Mouse (Mus musculus): ENCODE measurements around the gene Stk24. TPM values are rescaled to one million over a fixed set of nuclear protein-coding genes. Genes with fewer than 3 reads are reported as not detected.

Stk24 gene
- polyA plus RNA-seq, 1 experiment from 2014 or later = 48.9 TPM

DNA sequence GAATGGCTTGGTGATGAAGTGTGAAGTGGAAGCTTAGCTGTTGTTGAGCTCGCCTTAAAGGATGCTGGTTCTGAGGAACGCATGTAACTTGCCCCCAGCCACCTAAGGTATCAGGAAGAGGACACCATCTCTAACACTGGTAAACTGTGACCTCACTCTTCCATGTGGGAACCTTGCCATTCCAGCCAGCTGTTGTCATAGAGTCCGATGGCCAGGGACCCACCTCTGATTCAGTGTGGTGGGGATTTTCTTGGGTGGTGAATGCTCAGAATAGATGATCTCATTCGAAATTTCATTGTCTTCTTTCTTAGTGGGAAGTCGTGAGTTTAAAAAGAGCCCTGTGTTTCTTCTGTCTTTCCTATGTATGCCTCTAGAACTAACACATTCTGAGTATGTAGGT lies 128.7 kb downstream of the Stk24 start:
- Histone ChIP-seq H3K9ac (ENCODE audit: low read length) (no peak overlapping the region), H3K36me3 (ENCODE audit: control insufficient read depth, insufficient read depth, low read length) (peaks cover 30% of the 10 kb centered on the region; the same call in 1 of the 2 replicates), H3K4me3 (ENCODE audit: control insufficient read depth in 1 of 2, insufficient read depth in 1 of 2, low read depth in 1 of 2, low read length in 2 of 2) (no peak overlapping the region), H3K4me2 (ENCODE audit: low read length) (no peak overlapping the region), H3K27me3 (ENCODE audit: control insufficient read depth, insufficient read depth, low read length) (no peaks in the 10 kb centered on the region), H3K27ac (replicated peaks in 1 of 2; ENCODE audit: control insufficient read depth in 1 of 2, insufficient read depth in 1 of 2, low read depth in 2 of 2, low read length in 2 of 2) (no peak overlapping the region), H3K4me1 (ENCODE audit: control insufficient read depth in 2 of 2, insufficient read depth in 2 of 2, low read length in 2 of 2) (peaks cover 15 to 31% of the 10 kb centered on the region in 2 experiments), H3K9me3 (ENCODE audit: control insufficient read depth, low read length) (no peaks in the 10 kb centered on the region)
- WGBS = 60% methylated on average over 5 of the region's 5 CpGs
- ATAC-seq (ENCODE audit: insufficient number of reproducible peaks, insufficient read depth, low FRiP score, low read depth) = no peak

DNA sequence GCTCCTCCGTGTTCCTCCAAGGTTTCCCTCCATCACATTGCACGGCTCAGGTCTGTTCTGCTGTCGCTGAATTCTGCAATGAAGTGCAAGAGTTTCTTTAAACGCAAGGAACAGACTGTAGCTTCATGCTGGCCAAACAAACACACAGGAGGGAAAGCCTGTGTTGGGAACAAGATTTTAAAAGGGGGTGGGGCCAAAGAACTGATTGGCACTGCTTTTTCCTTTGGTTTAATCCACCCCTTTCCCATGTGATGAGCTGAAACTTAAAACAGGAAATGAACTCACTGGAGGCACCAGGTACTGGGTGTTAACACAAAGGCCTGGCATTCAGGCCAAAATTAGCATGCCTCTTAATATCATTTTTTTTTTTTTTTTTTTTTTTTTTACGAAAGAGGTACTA lies 131.5 kb downstream of the Stk24 start:
- H3K9me3 ChIP-seq (ENCODE audit: control insufficient read depth, low read length) = no peaks in the 10 kb centered on the region
- H3K36me3 ChIP-seq (ENCODE audit: control insufficient read depth, insufficient read depth, low read length) = peaks cover 37% of the 10 kb centered on the region
- no peak overlapping the region for H3K4me3 ChIP-seq (ENCODE audit: control insufficient read depth in 1 of 2, insufficient read depth in 1 of 2, low read depth in 1 of 2, low read length in 2 of 2)
- H3K27ac ChIP-seq (replicated peaks in 1 of 2; ENCODE audit: control insufficient read depth in 1 of 2, insufficient read depth in 1 of 2, low read depth in 2 of 2, low read length in 2 of 2) = 0 out of 4 replicates have a peak overlapping the region, but pooled peaks of 1 of the 2 experiments have one; percentile 10
- WGBS = 80% methylated on average over 5 of the region's 5 CpGs
- no peak overlapping the region for H3K4me2 ChIP-seq (ENCODE audit: low read length)
- H3K27me3 ChIP-seq (ENCODE audit: control insufficient read depth, insufficient read depth, low read length) = no peaks in the 10 kb centered on the region
- H3K4me1 ChIP-seq (ENCODE audit: control insufficient read depth in 2 of 2, insufficient read depth in 2 of 2, low read length in 2 of 2) = peaks cover 18 to 33% of the 10 kb centered on the region in 2 experiments
- no peak overlapping the region for H3K9ac ChIP-seq (ENCODE audit: low read length)
- no peak for ATAC-seq (ENCODE audit: insufficient number of reproducible peaks, insufficient read depth, low FRiP score, low read depth)

DNA sequence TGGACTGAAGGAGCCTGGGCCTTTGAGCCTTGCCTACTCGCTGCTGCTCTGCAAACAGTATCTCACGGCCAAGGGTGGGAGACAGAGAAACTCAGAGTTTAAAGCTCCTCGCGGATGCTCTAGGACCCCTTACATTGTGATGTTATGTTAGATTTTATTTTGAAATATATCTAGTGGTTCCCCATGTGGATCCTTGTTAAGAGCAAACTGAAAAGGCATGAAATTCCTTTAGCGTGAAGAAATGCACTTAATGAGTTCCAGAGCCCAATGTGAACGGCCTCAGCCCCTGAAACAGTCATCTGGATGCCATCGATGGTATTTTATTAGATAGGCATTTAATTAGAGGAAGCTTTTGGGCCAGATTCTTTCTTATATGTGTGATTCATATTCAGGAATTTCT lies 132.5 kb downstream of the Stk24 start:
- ATAC-seq (ENCODE audit: insufficient number of reproducible peaks, insufficient read depth, low FRiP score, low read depth) = no peak
- Histone ChIP-seq H3K4me2 (ENCODE audit: low read length) (no peak overlapping the region), H3K4me1 (ENCODE audit: control insufficient read depth in 2 of 2, insufficient read depth in 2 of 2, low read length in 2 of 2) (peaks cover 17 to 31% of the 10 kb centered on the region in 2 experiments), H3K36me3 (ENCODE audit: control insufficient read depth, insufficient read depth, low read length) (peaks cover 44% of the 10 kb centered on the region), H3K9ac (ENCODE audit: low read length) (0 out of 2 replicates have a peak overlapping the region, but pooled peaks have one; percentile 3), H3K27me3 (ENCODE audit: control insufficient read depth, insufficient read depth, low read length) (no peaks in the 10 kb centered on the region), H3K4me3 (ENCODE audit: control insufficient read depth in 1 of 2, insufficient read depth in 1 of 2, low read depth in 1 of 2, low read length in 2 of 2) (no peak overlapping the region), H3K27ac (replicated peaks in 1 of 2; ENCODE audit: control insufficient read depth in 1 of 2, insufficient read depth in 1 of 2, low read depth in 2 of 2, low read length in 2 of 2) (peak overlapping the region; percentile 29 to 56; a peak in 3 of 4 replicates), H3K9me3 (ENCODE audit: control insufficient read depth, low read length) (no peaks in the 10 kb centered on the region)
- WGBS = 57% methylated on average over 7 of the region's 7 CpGs

DNA sequence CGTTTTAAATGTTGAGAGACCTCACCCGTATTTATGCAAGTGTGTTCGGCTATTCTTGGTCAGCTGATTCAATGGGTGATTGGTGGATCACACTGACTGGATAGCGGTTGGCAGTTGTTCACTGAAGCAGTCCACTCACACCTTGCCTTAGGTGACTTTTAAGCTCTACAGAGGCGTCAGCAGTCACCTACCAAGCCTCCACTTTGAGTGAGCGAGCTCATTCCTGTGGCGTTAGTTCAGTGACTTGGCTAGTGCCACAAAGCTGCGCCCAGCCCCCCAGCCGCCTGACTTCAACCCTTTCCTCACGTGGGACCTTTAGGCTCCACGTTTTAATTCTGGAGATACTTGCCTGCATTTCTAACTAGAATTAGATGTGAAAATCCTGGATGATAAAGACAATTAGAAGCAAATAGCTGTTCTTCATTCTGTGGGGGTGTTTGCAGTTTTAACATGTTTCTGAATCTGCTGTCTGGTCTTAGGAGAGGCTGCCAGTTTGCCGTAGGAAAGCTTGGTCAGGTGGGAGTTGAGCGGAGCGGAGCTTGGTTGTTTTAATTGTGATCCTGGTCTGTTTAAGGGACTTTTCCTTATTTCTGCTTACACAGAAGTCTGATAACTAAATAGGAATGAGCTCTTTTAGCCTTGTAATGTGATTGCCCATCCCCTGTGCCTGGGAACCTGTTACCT lies 133.6 kb downstream of the Stk24 start:
- Histone ChIP-seq H3K9me3 (ENCODE audit: control insufficient read depth, low read length) (no peaks in the 10 kb centered on the region), H3K4me1 (ENCODE audit: control insufficient read depth in 2 of 2, insufficient read depth in 2 of 2, low read length in 2 of 2) (peaks cover 17 to 31% of the 10 kb centered on the region in 2 experiments), H3K27me3 (ENCODE audit: control insufficient read depth, insufficient read depth, low read length) (no peaks in the 10 kb centered on the region), H3K9ac (ENCODE audit: low read length) (no peak overlapping the region), H3K36me3 (ENCODE audit: control insufficient read depth, insufficient read depth, low read length) (peaks cover 51% of the 10 kb centered on the region), H3K27ac (replicated peaks in 1 of 2; ENCODE audit: control insufficient read depth in 1 of 2, insufficient read depth in 1 of 2, low read depth in 2 of 2, low read length in 2 of 2) (peak overlapping the region; percentile 56 to 64), H3K4me3 (ENCODE audit: control insufficient read depth in 1 of 2, insufficient read depth in 1 of 2, low read depth in 1 of 2, low read length in 2 of 2) (no peak overlapping the region), H3K4me2 (ENCODE audit: low read length) (no peak overlapping the region)
- 44% methylated on average over 14 of the region's 14 CpGs for WGBS
- no peak for ATAC-seq (ENCODE audit: insufficient number of reproducible peaks, insufficient read depth, low FRiP score, low read depth)

DNA sequence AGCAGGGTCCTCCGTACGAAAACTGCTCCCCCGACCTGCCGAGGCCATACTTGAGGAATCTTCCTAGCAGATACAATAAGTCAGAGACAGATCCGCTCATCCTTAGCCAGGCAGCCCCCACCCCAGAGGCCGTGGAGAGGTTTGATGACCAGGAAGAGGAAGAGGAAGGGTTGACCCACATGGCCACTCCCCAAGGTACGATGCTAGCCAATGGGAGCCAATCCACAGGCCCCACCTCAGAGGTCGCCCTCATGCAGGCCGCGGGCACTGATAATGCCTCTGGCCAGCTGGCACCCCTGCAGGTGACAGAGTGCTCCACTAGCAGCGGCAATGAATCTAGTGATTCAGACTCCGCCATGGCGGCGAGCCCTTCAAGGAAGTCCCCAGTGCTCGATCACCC lies 135.7 kb downstream of the Stk24 start:
- Histone ChIP-seq H3K4me3 (ENCODE audit: control insufficient read depth in 1 of 2, insufficient read depth in 1 of 2, low read depth in 1 of 2, low read length in 2 of 2) (no peak overlapping the region), H3K9ac (ENCODE audit: low read length) (no peak overlapping the region), H3K36me3 (ENCODE audit: control insufficient read depth, insufficient read depth, low read length) (peaks cover 60% of the 10 kb centered on the region), H3K4me2 (ENCODE audit: low read length) (no peak overlapping the region), H3K27me3 (ENCODE audit: control insufficient read depth, insufficient read depth, low read length) (no peaks in the 10 kb centered on the region), H3K27ac (replicated peaks in 1 of 2; ENCODE audit: control insufficient read depth in 1 of 2, insufficient read depth in 1 of 2, low read depth in 2 of 2, low read length in 2 of 2) (no peak overlapping the region), H3K4me1 (ENCODE audit: control insufficient read depth in 2 of 2, insufficient read depth in 2 of 2, low read length in 2 of 2) (peaks cover 17 to 31% of the 10 kb centered on the region in 2 experiments), H3K9me3 (ENCODE audit: control insufficient read depth, low read length) (no peaks in the 10 kb centered on the region)
- WGBS = 95% methylated on average over 15 of the region's 15 CpGs
- no peak for ATAC-seq (ENCODE audit: insufficient number of reproducible peaks, insufficient read depth, low FRiP score, low read depth)

DNA sequence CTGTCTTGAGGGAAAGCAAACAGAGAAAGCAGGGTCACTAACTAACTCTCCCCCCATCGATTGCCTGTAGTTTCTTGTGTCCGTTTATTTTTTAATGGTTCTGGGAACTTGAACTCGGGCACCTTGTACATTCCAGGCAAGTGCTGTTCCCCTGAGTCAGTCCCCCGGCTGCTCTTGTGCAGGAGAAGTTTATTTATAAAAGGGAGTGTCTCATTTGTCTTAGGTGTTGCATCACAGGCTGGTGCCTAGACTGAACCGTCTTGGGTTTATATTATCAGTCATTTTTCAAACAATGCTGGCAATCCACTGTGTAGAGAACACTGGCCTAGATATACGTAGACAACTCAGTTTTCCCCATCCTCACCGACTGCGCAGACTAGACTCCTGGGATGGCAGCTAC lies 140.4 kb downstream of the Stk24 start:
- no peak overlapping the region for H3K9ac ChIP-seq (ENCODE audit: low read length)
- H3K4me2 ChIP-seq (ENCODE audit: low read length) = no peak overlapping the region
- peaks cover 94% of the 10 kb centered on the region for H3K36me3 ChIP-seq (ENCODE audit: control insufficient read depth, insufficient read depth, low read length)
- H3K27me3 ChIP-seq (ENCODE audit: control insufficient read depth, insufficient read depth, low read length) = no peaks in the 10 kb centered on the region
- H3K4me3 ChIP-seq (ENCODE audit: control insufficient read depth in 1 of 2, insufficient read depth in 1 of 2, low read depth in 1 of 2, low read length in 2 of 2) = no peak overlapping the region
- H3K9me3 ChIP-seq (ENCODE audit: control insufficient read depth, low read length) = no peaks in the 10 kb centered on the region
- no peaks in the 10 kb centered on the region for H3K4me1 ChIP-seq (ENCODE audit: control insufficient read depth in 2 of 2, insufficient read depth in 2 of 2, low read length in 2 of 2)
- WGBS = 80% methylated on average over 8 of the region's 8 CpGs
- ATAC-seq (ENCODE audit: insufficient number of reproducible peaks, insufficient read depth, low FRiP score, low read depth) = no peak
- H3K27ac ChIP-seq (replicated peaks in 1 of 2; ENCODE audit: control insufficient read depth in 1 of 2, insufficient read depth in 1 of 2, low read depth in 2 of 2, low read length in 2 of 2) = no peak overlapping the region

DNA sequence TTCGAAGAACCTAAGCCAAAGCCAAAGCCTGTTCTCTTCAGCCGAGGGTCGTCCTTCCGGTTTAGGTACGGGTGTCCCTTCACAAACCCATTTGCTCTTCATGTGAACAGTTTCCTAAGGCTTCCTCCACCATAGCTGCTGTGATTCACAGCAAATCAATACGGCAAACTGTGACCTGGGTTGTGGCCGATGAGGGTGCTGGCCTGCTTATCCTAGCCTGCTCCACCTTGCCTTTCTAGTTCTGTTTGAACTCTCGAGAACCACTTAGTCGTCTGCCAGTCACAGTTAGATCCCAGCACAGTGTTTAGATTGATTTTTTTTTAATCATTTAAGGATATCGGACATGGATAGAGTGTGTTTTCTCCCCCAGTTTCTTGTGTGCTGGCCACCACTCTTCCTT lies 141.1 kb downstream of the Stk24 start:
- ATAC-seq (ENCODE audit: insufficient number of reproducible peaks, insufficient read depth, low FRiP score, low read depth) = no peak
- 92% methylated on average over 10 of the region's 10 CpGs for WGBS
- no peak overlapping the region for H3K9ac ChIP-seq (ENCODE audit: low read length)
- no peaks in the 10 kb centered on the region for H3K4me1 ChIP-seq (ENCODE audit: control insufficient read depth in 2 of 2, insufficient read depth in 2 of 2, low read length in 2 of 2)
- H3K4me2 ChIP-seq (ENCODE audit: low read length) = no peak overlapping the region
- no peak overlapping the region for H3K4me3 ChIP-seq (ENCODE audit: control insufficient read depth in 1 of 2, insufficient read depth in 1 of 2, low read depth in 1 of 2, low read length in 2 of 2)
- H3K9me3 ChIP-seq (ENCODE audit: control insufficient read depth, low read length) = no peaks in the 10 kb centered on the region
- no peak overlapping the region for H3K27ac ChIP-seq (replicated peaks in 1 of 2; ENCODE audit: control insufficient read depth in 1 of 2, insufficient read depth in 1 of 2, low read depth in 2 of 2, low read length in 2 of 2)
- peaks cover 94% of the 10 kb centered on the region for H3K36me3 ChIP-seq (ENCODE audit: control insufficient read depth, insufficient read depth, low read length)
- no peaks in the 10 kb centered on the region for H3K27me3 ChIP-seq (ENCODE audit: control insufficient read depth, insufficient read depth, low read length)

DNA sequence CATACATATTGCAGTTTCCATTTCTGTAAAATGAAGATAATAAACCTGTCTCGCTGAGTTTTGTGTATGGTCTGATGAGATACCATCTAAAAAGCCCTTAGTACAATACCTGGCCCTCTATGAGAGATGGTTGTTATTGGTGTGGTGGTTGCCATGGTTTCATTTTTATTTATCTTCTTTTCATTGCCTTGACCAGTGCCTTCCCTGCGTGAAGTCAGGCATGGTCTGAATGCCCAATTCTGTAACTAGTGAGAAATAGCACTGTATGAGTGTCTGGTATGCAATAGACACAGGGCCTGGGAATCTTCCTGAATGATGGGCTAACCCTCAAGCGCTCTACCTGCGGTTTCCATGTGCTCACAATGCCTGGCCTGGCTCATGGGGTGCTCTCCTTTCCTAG lies 143.1 kb downstream of the Stk24 start:
- no peak for ATAC-seq (ENCODE audit: insufficient number of reproducible peaks, insufficient read depth, low FRiP score, low read depth)
- peaks cover 93% of the 10 kb centered on the region for H3K36me3 ChIP-seq (ENCODE audit: control insufficient read depth, insufficient read depth, low read length)
- no peak overlapping the region for H3K4me3 ChIP-seq (ENCODE audit: control insufficient read depth in 1 of 2, insufficient read depth in 1 of 2, low read depth in 1 of 2, low read length in 2 of 2)
- no peaks in the 10 kb centered on the region for H3K4me1 ChIP-seq (ENCODE audit: control insufficient read depth in 2 of 2, insufficient read depth in 2 of 2, low read length in 2 of 2)
- no peak overlapping the region for H3K9ac ChIP-seq (ENCODE audit: low read length)
- H3K9me3 ChIP-seq (ENCODE audit: control insufficient read depth, low read length) = no peaks in the 10 kb centered on the region
- H3K27me3 ChIP-seq (ENCODE audit: control insufficient read depth, insufficient read depth, low read length) = no peaks in the 10 kb centered on the region
- no peak overlapping the region for H3K4me2 ChIP-seq (ENCODE audit: low read length)
- H3K27ac ChIP-seq (replicated peaks in 1 of 2; ENCODE audit: control insufficient read depth in 1 of 2, insufficient read depth in 1 of 2, low read depth in 2 of 2, low read length in 2 of 2) = no peak overlapping the region
- 86% methylated on average over 4 of the region's 4 CpGs for WGBS

All from heart, embryonic 14.5 days (tissue).